2 mouse cellular contexts compared by ENCODE assay signal in genomic region chr9:122006609-122007008, GRCm38 (mm10).
TF ChIP-seq lines count a peak whose summit lies in the region.

No protein-coding gene starts in this region.

TF ChIP-seq in MEL, 35 proteins besides CTCF, POLR2A, EP300 and RAD21 (continued from another document):
- TF ChIP-seq KAT2A (conservative IDR thresholded peaks at IDR 0.05; ENCODE audit: low read depth, low read length) (no peak), MYB (IDR thresholded peaks at IDR 0.05; ENCODE audit: low read depth, low read length) (no peak), ZKSCAN1 (IDR thresholded peaks at IDR 0.05; ENCODE audit: low read depth, low read length) (no peak), TCF12 (IDR thresholded peaks at IDR 0.05; ENCODE audit: low read depth, low read length) (no peak), HCFC1 (IDR thresholded peaks at IDR 0.05; ENCODE audit: low read depth, low read length) (no peak)

TF ChIP-seq in myocyte, 11 proteins besides CTCF, POLR2A, EP300 and RAD21 (continued from another document):
- TF ChIP-seq MAX (IDR thresholded peaks at IDR 0.05; ENCODE audit: low read depth) (peak; percentile 32), MYOD1 (IDR thresholded peaks at IDR 0.05; ENCODE audit: control insufficient read depth in 1 of 3, insufficient read length in 2 of 3, low read depth in 2 of 3) (peak in 1 of 3 experiments; percentile 24)
